Mouse (Mus musculus) intestine, embryonic 14.5 days (tissue): ENCODE results near the gene Sema4g. TPM values are rescaled to one million over a fixed set of nuclear protein-coding genes. Genes with fewer than 3 reads are reported as not detected.
"Not testable (repeated sequence)": the region's sequence is repeated elsewhere in the genome, so short reads cannot be mapped to it uniquely, and the experiment has no call there.

ENCODE experiments used
- ATAC-seq: fragments of 200-750 bp; cut with Nextera tagmentation; replicated peaks from 2 replicates; pipeline ENCODE4 v1.8.0; 2017; ENCODE audit warnings: low read depth, moderate number of reproducible peaks, moderate TSS enrichment, moderate library complexity; ENCODE audit not compliant: low FRiP score, low TSS enrichment
- DNase-seq: peaks from one replicate; pipeline ENCODE4 v3.0.0-alpha.2; 2018; ENCODE audit warnings: low spot score
- H3K27ac ChIP-seq: fragments of 300-500 bp; sonication (generic); 2 replicates; pipeline ENCODE4 v1.5.1; 2014; ENCODE audit warnings: low read depth, mild to moderate bottlenecking, control low read depth
- H3K27me3 ChIP-seq: fragments of 300-500 bp; sonication (generic); replicated peaks from 2 replicates; pipeline ENCODE4 v1.6.1; 2014; ENCODE audit warnings: low read length, control low read depth; ENCODE audit not compliant: control insufficient read depth, insufficient read depth
- H3K36me3 ChIP-seq: fragments of 300-500 bp; sonication (generic); 2 replicates; pipeline ENCODE4 v1.6.1; 2014; ENCODE audit warnings: low read length, control low read depth; ENCODE audit not compliant: control insufficient read depth, insufficient read depth
- H3K4me1 ChIP-seq: fragments of 300-500 bp; sonication (generic); replicated peaks from 2 replicates; pipeline ENCODE4 v1.6.1; 2014; ENCODE audit warnings: low read length, control low read depth, mixed read lengths; ENCODE audit not compliant: control insufficient read depth, insufficient read depth
- H3K4me2 ChIP-seq: fragments of 300-500 bp; sonication (generic); 2 replicates; pipeline ENCODE4 v1.6.1; 2014; ENCODE audit warnings: low read length
- H3K4me3 ChIP-seq: fragments of 300-500 bp; sonication (generic); 2 replicates; pipeline ENCODE4 v1.5.1; 2014; ENCODE audit warnings: low read depth, low read length, control low read depth, mixed read lengths
- H3K9ac ChIP-seq: fragments of 300-500 bp; sonication (generic); 2 replicates; pipeline ENCODE4 v1.6.1; 2014; ENCODE audit warnings: mild to moderate bottlenecking, low read length
- H3K9me3 ChIP-seq: fragments of 300-500 bp; sonication (generic); 2 replicates; pipeline ENCODE4 v1.6.1; 2016; ENCODE audit warnings: low read length, control low read depth; ENCODE audit not compliant: control insufficient read depth
- WGBS: fragments of 180-500 bp; shearing (Covaris S2); extraction: QIAGEN DNeasy Blood & Tissue Kit; methylation state at CpG from one replicate; pipeline ENCODE4 v1.1.7; 2014; 5-methylcytosine and 5-hydroxymethylcytosine counted together
- polyA plus RNA-seq: library from polyadenylated mRNA; unstranded; fragments of >200 nt; fragmentation: Nextera tagmentation; extraction: Ambion mirVana; gene quantifications from 2 replicates; pipeline ENCODE4 v1.2.1, GENCODE M21; 2014

The Sema4g gene
- polyA plus RNA-seq, 1 experiment from 2014 or later = 16.3 TPM

GRCm38 (mm10) chr19:45031780-45032179 lies 42.9 kb downstream of the Sema4g start:
- 14% methylated on average over 4 of the region's 4 CpGs for WGBS
- Histone ChIP-seq H3K9me3 (no peaks in the 10 kb centered on the region), H3K4me1 (peaks cover 32% of the 10 kb centered on the region), H3K9ac (no peak overlapping the region), H3K27ac (no peak overlapping the region), H3K4me3 (no peak overlapping the region), H3K36me3 (peaks cover 21% of the 10 kb centered on the region), H3K4me2 (no peak overlapping the region), H3K27me3 (no peaks in the 10 kb centered on the region)
- ATAC-seq (peak; percentile 32), DNase-seq (peak; percentile 89)

- no peak overlapping the region for H3K9ac ChIP-seq
- ATAC-seq = no peak; the same call in 1 of the 2 replicates
- H3K27me3 ChIP-seq = no peaks in the 10 kb centered on the region
- peak; percentile 62 for DNase-seq
- H3K4me3 ChIP-seq = no peak overlapping the region
- H3K36me3 ChIP-seq = peaks cover 12% of the 10 kb centered on the region
- peaks cover 26% of the 10 kb centered on the region for H3K4me1 ChIP-seq
- H3K9me3 ChIP-seq = no peaks in the 10 kb centered on the region
- H3K27ac ChIP-seq = no peak overlapping the region
- 50% methylated on average over 17 of the region's 17 CpGs for WGBS
- no peak overlapping the region for H3K4me2 ChIP-seq
Measured at GRCm38 (mm10) chr19:45032570-45033332, 43.9 kb downstream of the Sema4g start.

- no peak overlapping the region for H3K27ac ChIP-seq
- H3K9ac ChIP-seq = no peak overlapping the region
- H3K27me3 ChIP-seq = peaks cover 10% of the 10 kb centered on the region
- ATAC-seq = no peak
- H3K4me3 ChIP-seq = no peak overlapping the region
- WGBS = 36% methylated on average over 16 of the region's 16 CpGs
- no peaks in the 10 kb centered on the region for H3K9me3 ChIP-seq
- no peak for DNase-seq
- H3K4me1 ChIP-seq = 0 out of 2 replicates have a peak, but pooled peaks cover 5% of the 10 kb centered on the region
- H3K4me2 ChIP-seq = no peak overlapping the region
- no peaks in the 10 kb centered on the region for H3K36me3 ChIP-seq
Measured at GRCm38 (mm10) chr19:45036867-45037266, 48.0 kb downstream of the Sema4g start.

GRCm38 (mm10) chr19:45038198-45038597 lies 49.3 kb downstream of the Sema4g start:
- H3K9me3 ChIP-seq, H3K4me3 ChIP-seq, H3K4me2 ChIP-seq, H3K36me3 ChIP-seq, DNase-seq, ATAC-seq, H3K9ac ChIP-seq, H3K4me1 ChIP-seq, H3K27ac ChIP-seq: not testable (repeated sequence)
- WGBS = 89% methylated on average over 7 of the region's 7 CpGs
- H3K27me3 ChIP-seq = peaks cover 10% of the 10 kb centered on the region

DNA sequence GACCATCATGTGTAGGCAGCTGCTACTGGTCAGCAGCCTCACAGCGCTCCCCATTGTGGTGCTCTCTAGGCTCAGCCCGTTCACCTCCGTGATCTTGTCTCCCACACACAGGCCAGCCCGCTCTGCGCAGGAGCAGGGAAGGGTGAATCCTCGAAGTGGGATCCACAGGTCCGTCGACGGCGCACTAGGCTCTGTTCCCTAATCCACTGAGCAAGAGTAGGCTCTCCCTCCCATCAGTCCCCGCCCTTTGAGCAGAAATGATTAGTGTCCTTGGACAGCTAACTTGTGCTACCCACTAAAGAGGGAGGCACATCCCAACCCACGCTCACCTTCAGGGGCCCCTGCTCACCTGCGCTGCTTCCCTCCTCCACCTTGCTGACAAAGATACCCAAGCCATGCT lies 51.3 kb downstream of the Sema4g start:
- WGBS = 43% methylated on average over 13 of the region's 13 CpGs
- Histone ChIP-seq H3K27me3 (peaks cover 21% of the 10 kb centered on the region), H3K4me2 (no peak overlapping the region), H3K4me1 (no peaks in the 10 kb centered on the region), H3K4me3 (no peak overlapping the region), H3K9me3 (no peaks in the 10 kb centered on the region), H3K36me3 (no peaks in the 10 kb centered on the region), H3K27ac (no peak overlapping the region), H3K9ac (no peak overlapping the region)
- no peak for ATAC-seq
- no peak for DNase-seq

GRCm38 (mm10) chr19:45044389-45044927 lies 55.6 kb downstream of the Sema4g start:
- Histone ChIP-seq H3K36me3 (no peaks in the 10 kb centered on the region), H3K27me3 (peaks cover 33% of the 10 kb centered on the region), H3K9me3 (no peaks in the 10 kb centered on the region), H3K4me3 (no peak overlapping the region), H3K4me2 (no peak overlapping the region), H3K27ac (no peak overlapping the region), H3K9ac (no peak overlapping the region), H3K4me1 (peaks cover 17% of the 10 kb centered on the region)
- DNase-seq = no peak
- WGBS = 62% methylated on average over 11 of the region's 11 CpGs
- no peak for ATAC-seq

- H3K27ac ChIP-seq = no peak overlapping the region
- ATAC-seq (no peak), DNase-seq (no peak)
- no peak overlapping the region for H3K4me2 ChIP-seq
- H3K9ac ChIP-seq = no peak overlapping the region
- H3K9me3 ChIP-seq = no peaks in the 10 kb centered on the region
- no peak overlapping the region for H3K4me3 ChIP-seq
- H3K4me1 ChIP-seq = peaks cover 17% of the 10 kb centered on the region
- WGBS = 38% methylated on average over 15 of the region's 15 CpGs
- no peaks in the 10 kb centered on the region for H3K36me3 ChIP-seq
- H3K27me3 ChIP-seq = peaks cover 27% of the 10 kb centered on the region
Measured at GRCm38 (mm10) chr19:45045236-45045635, 56.3 kb downstream of the Sema4g start.

- peaks cover 23% of the 10 kb centered on the region for H3K27me3 ChIP-seq
- no peaks in the 10 kb centered on the region for H3K9me3 ChIP-seq
- 78% methylated on average over 5 of the region's 5 CpGs for WGBS
- no peaks in the 10 kb centered on the region for H3K36me3 ChIP-seq
- peak within 1 kb of the TSS; percentile 92 for H3K4me2 ChIP-seq
- H3K4me1 ChIP-seq = peaks cover 17% of the 10 kb centered on the region
- DNase-seq (no peak), ATAC-seq (no peak)
- H3K27ac ChIP-seq = no peak within 1 kb of the TSS
- peak within 1 kb of the TSS; percentile 57 for H3K4me3 ChIP-seq
- peak within 1 kb of the TSS; percentile 50; the same call in 1 of the 2 replicates for H3K9ac ChIP-seq
Measured at GRCm38 (mm10) chr19:45045651-45046050, 56.8 kb downstream of the Sema4g start, which contains the start of gene Pdzd7. Gene Pdzd7 (minus strand): TSS chr19:45045717.
